Mouse (Mus musculus) hindbrain, embryonic 11.5 days (tissue): ENCODE results near the gene Atxn1. TPM values are rescaled to one million over a fixed set of nuclear protein-coding genes. Genes with fewer than 3 reads are reported as not detected.

Experiments used
- ATAC-seq: fragments of 200-750 bp; cut with Nextera tagmentation; 2 replicates; pipeline ENCODE4 v1.8.0; 2017; ENCODE audit warnings: mild to moderate bottlenecking, moderate TSS enrichment, moderate library complexity; ENCODE audit not compliant: low FRiP score
- DNase-seq: peaks from one replicate; pipeline ENCODE4 v3.0.0-alpha.2; 2015; ENCODE audit warnings: low spot score
- H3K27ac ChIP-seq: fragments of 300-500 bp; sonication (generic); 2 replicates; pipeline ENCODE4 v1.5.1; 2014; ENCODE audit warnings: mild to moderate bottlenecking, low read depth, low read length
- H3K27me3 ChIP-seq: fragments of 300-500 bp; sonication (generic); 2 replicates; pipeline ENCODE4 v1.6.1; 2014; ENCODE audit warnings: mild to moderate bottlenecking, low read length, moderate library complexity, mixed read lengths; ENCODE audit not compliant: control insufficient read depth, insufficient read depth
- H3K36me3 ChIP-seq: fragments of 300-500 bp; sonication (generic); 2 replicates; pipeline ENCODE4 v1.6.1; 2014; ENCODE audit warnings: mild to moderate bottlenecking, low read length, moderate library complexity, mixed read lengths; ENCODE audit not compliant: control insufficient read depth, insufficient read depth
- H3K4me1 ChIP-seq: fragments of 300-500 bp; sonication (generic); replicated peaks from 2 replicates; pipeline ENCODE4 v1.6.1; 2014; ENCODE audit warnings: low read length, mixed read lengths; ENCODE audit not compliant: control insufficient read depth, insufficient read depth
- H3K4me2 ChIP-seq: fragments of 300-500 bp; sonication (generic); replicated peaks from 2 replicates; pipeline ENCODE4 v1.6.1; 2014; ENCODE audit warnings: mild to moderate bottlenecking, low read depth, low read length
- H3K4me3 ChIP-seq: fragments of 300-500 bp; sonication (generic); 2 replicates; pipeline ENCODE4 v1.5.1; 2014; ENCODE audit warnings: low read depth, low read length
- H3K9ac ChIP-seq: fragments of 300-500 bp; sonication (generic); 2 replicates; pipeline ENCODE4 v1.6.1; 2014; ENCODE audit warnings: low read depth, low read length
- H3K9me3 ChIP-seq: fragments of 300-500 bp; sonication (generic); 2 replicates; pipeline ENCODE4 v1.6.1; 2016; ENCODE audit warnings: low read length; ENCODE audit not compliant: control insufficient read depth
- WGBS: fragments of 180-500 bp; shearing (Covaris S2); extraction: QIAGEN DNeasy Blood & Tissue Kit; methylation state at CpG from one replicate; pipeline ENCODE4 v1.1.7; 2014; 5-methylcytosine and 5-hydroxymethylcytosine counted together
- polyA plus RNA-seq: library from polyadenylated mRNA; unstranded; fragments of >200 nt; fragmentation: Nextera tagmentation; extraction: Ambion mirVana; gene quantifications from 2 replicates; pipeline ENCODE4 v1.2.1, GENCODE M21; 2014

Atxn1 gene
- polyA plus RNA-seq, 1 experiment from 2014 or later = 3.2 TPM

GRCm38 (mm10) chr13:45630518-45631290 lies 334.1 kb downstream of the Atxn1 start:
- Histone ChIP-seq H3K9me3 (no peaks in the 10 kb centered on the region), H3K4me2 (no peak overlapping the region)
- DNase-seq = no peak

GRCm38 (mm10) chr13:45629750-45630149 lies 335.1 kb downstream of the Atxn1 start:
- 74% methylated on average over 1 of the region's 1 CpGs for WGBS

More at GRCm38 (mm10) chr13:45630518-45631290, 334.1 kb downstream of the Atxn1 start:
- 85% methylated on average over 12 of the region's 12 CpGs for WGBS
- no peak overlapping the region for H3K9ac ChIP-seq
- H3K36me3 ChIP-seq = no peaks in the 10 kb centered on the region
- H3K4me1 ChIP-seq = no peaks in the 10 kb centered on the region
- no peak overlapping the region for H3K27ac ChIP-seq
- no peak for ATAC-seq
- no peak overlapping the region for H3K4me3 ChIP-seq
- no peaks in the 10 kb centered on the region for H3K27me3 ChIP-seq

DNA sequence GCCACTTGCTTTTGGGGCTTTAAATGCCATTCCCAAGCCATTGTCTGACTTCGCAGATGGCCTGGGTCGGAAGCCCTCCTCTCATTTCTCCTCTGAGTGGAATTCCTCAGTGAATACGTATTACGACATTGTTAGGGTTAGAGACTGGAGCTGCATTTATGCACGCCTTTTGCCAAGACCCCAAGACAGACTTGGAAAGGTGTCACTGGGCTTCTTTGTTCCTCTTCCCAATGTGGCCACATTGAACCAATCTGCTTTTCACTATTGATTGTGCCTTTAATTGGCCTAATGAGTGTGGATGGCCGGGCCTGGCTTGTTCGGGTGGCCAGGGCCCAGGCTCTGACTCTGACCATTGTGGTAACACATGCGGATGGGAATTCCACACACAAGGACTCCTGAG lies 336.5 kb downstream of the Atxn1 start:
- Histone ChIP-seq H3K4me2 (no peak overlapping the region), H3K27ac (no peak overlapping the region), H3K27me3 (no peaks in the 10 kb centered on the region), H3K9ac (no peak overlapping the region), H3K4me3 (no peak overlapping the region), H3K9me3 (no peaks in the 10 kb centered on the region), H3K36me3 (no peaks in the 10 kb centered on the region), H3K4me1 (no peaks in the 10 kb centered on the region)
- no peak for ATAC-seq
- no peak for DNase-seq
- WGBS = 81% methylated on average over 8 of the region's 8 CpGs

More at GRCm38 (mm10) chr13:45629750-45630149, 335.1 kb downstream of the Atxn1 start:
- Histone ChIP-seq H3K9ac (no peak overlapping the region), H3K4me2 (no peak overlapping the region), H3K4me3 (no peak overlapping the region), H3K36me3 (no peaks in the 10 kb centered on the region), H3K4me1 (no peaks in the 10 kb centered on the region), H3K27me3 (no peaks in the 10 kb centered on the region), H3K27ac (no peak overlapping the region), H3K9me3 (no peaks in the 10 kb centered on the region)
- ATAC-seq (no peak), DNase-seq (no peak)

DNA sequence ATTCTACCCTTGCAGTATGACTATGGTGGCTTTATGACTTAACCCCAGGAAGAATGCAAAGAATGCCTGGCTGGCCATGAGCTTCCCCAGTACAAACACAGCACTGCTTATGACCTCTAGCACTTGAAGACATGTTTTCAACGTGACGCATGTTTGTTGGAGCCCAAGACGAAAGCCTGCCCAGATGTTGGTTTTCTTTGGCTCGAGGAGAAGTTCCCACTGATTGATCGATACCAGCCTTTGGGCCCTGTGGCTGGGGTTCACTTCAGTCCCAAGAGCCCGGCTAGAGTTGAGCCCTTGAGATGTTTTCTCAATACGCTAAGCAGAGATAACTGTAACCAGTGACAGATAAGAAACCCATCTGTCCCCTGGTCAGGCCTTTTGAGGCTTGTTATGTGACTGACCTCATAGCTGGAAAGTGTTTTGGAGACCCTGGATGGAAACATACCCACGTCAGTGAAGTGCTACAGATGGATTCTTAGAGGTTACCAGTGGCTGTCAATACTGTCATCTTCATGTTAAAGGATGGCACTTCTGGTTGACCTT lies 337.5 kb downstream of the Atxn1 start:
- Histone ChIP-seq H3K27me3 (no peaks in the 10 kb centered on the region), H3K27ac (no peak overlapping the region), H3K4me3 (no peak overlapping the region), H3K9me3 (no peaks in the 10 kb centered on the region), H3K9ac (no peak overlapping the region), H3K4me1 (no peaks in the 10 kb centered on the region), H3K36me3 (no peaks in the 10 kb centered on the region), H3K4me2 (no peak overlapping the region)
- 75% methylated on average over 8 of the region's 8 CpGs for WGBS
- DNase-seq (no peak), ATAC-seq (no peak)

DNA sequence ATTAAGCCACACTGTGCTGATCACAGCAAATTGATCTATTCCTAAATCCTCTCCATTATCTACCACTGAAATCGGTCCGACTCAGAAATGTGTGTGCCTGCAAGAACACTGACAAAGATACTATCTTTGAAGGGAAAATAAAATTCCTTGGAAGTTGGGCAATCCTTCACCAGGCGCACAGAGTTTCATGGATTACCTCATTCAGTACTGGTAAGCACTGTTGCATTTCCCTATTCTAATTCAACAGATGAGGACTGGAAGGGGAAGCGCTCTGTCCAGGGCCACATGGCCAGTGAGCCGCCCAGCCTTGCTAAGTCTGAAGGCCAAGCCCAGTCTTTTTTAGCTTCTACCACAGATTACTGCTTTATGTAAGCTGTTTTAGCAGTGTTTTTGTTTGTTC lies 339.1 kb downstream of the Atxn1 start:
- no peaks in the 10 kb centered on the region for H3K36me3 ChIP-seq
- no peaks in the 10 kb centered on the region for H3K27me3 ChIP-seq
- no peak for ATAC-seq
- WGBS = 94% methylated on average over 5 of the region's 5 CpGs
- no peak overlapping the region for H3K4me2 ChIP-seq
- H3K27ac ChIP-seq = no peak overlapping the region
- H3K4me3 ChIP-seq = no peak overlapping the region
- no peak for DNase-seq
- H3K9me3 ChIP-seq = no peaks in the 10 kb centered on the region
- no peaks in the 10 kb centered on the region for H3K4me1 ChIP-seq
- no peak overlapping the region for H3K9ac ChIP-seq

GRCm38 (mm10) chr13:45623846-45624245 lies 341.0 kb downstream of the Atxn1 start:
- no peaks in the 10 kb centered on the region for H3K36me3 ChIP-seq

DNA sequence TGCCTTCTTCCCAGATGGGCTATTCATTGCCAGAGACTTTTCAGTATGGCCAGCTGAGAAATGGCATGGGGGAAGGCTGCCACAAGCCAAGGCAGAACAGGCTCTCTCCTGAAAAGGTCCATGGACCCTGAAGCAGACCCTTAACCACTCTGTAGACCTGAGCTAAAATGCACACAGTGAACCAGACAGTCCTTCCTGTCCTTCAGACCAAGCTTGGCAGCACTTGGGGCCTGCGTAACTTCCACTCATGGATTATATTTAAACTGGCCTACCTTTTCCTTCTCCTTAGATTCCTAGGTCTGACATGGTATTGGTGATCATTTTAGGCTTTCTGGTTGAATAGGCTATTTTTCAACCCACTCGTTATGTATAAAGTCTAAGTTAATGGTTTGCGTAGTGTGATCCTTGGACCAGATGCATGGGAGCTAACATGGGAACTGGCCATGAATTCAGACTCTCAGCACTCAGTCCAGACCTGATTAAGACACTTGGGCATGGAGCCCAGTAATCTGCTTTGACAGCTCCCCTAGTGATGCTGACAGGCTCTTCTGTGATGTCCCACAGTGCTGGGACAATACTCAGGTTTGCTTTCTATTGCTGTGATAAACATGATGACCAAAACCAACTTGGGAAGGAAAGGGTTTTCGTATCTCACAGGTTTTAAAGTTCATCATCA lies 341.8 kb downstream of the Atxn1 start:
- Histone ChIP-seq H3K4me1 (no peaks in the 10 kb centered on the region), H3K36me3 (no peaks in the 10 kb centered on the region), H3K9ac (no peak overlapping the region), H3K4me3 (no peak overlapping the region), H3K27ac (no peak overlapping the region), H3K9me3 (no peaks in the 10 kb centered on the region), H3K27me3 (no peaks in the 10 kb centered on the region), H3K4me2 (no peak overlapping the region)
- ATAC-seq (no peak), DNase-seq (no peak)
- WGBS = 96% methylated on average over 4 of the region's 4 CpGs

More at GRCm38 (mm10) chr13:45623846-45624245, 341.0 kb downstream of the Atxn1 start:
- H3K9ac ChIP-seq = no peak overlapping the region
- H3K27ac ChIP-seq = no peak overlapping the region
- ATAC-seq (no peak), DNase-seq (peak; percentile 6)
- no peak overlapping the region for H3K4me3 ChIP-seq
- H3K27me3 ChIP-seq = no peaks in the 10 kb centered on the region
- no peaks in the 10 kb centered on the region for H3K4me1 ChIP-seq
- WGBS = 88% methylated on average over 1 of the region's 1 CpGs
- H3K4me2 ChIP-seq = no peak overlapping the region
- H3K9me3 ChIP-seq = no peaks in the 10 kb centered on the region

DNA sequence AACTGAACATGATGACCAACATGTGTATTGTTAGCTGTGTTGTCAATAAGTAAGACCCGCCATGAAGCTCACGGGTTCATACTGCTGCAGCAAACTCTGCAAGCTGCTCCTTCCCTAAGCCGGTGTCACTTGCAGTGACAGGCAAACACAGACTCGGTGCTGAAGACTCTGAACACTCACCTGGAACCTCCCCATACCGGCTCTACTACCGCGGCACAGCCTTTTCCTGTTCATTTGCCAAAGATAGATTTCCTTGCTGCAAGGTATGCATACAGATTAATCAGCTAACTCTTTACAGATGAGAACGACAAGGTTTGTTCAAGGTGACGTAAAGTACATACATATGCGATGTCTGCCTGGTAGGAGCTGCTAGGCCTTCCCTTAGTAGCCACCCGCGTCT lies 344.1 kb downstream of the Atxn1 start:
- Histone ChIP-seq H3K4me3 (no peak overlapping the region), H3K9ac (no peak overlapping the region), H3K27ac (no peak overlapping the region), H3K9me3 (no peaks in the 10 kb centered on the region), H3K4me2 (no peak overlapping the region), H3K27me3 (no peaks in the 10 kb centered on the region), H3K4me1 (no peaks in the 10 kb centered on the region), H3K36me3 (no peaks in the 10 kb centered on the region)
- DNase-seq (no peak), ATAC-seq (no peak)
- WGBS = 85% methylated on average over 12 of the region's 12 CpGs
